Mouse (Mus musculus): ENCODE data around the gene Aim2. TPM values are rescaled to one million over a fixed set of nuclear protein-coding genes. Genes with fewer than 3 reads are reported as not detected.

Gene Aim2
- polyA plus RNA-seq, 1 experiment from 2014 or later, result 5.3 TPM

- WGBS, result 81% methylated on average over 5 of the region's 5 CpGs
- no peak overlapping the region for H3K9ac ChIP-seq (ENCODE audit: low read depth, low read length)
- no peak overlapping the region for H3K4me3 ChIP-seq (ENCODE audit: low read length)
- no peak for ATAC-seq
- H3K27ac ChIP-seq (ENCODE audit: low read length), result no peak overlapping the region
- H3K4me2 ChIP-seq (ENCODE audit: low read depth, low read length), result no peak overlapping the region
- H3K9me3 ChIP-seq (ENCODE audit: control insufficient read depth, low read length), result no peaks in the 10 kb centered on the region
- no peaks in the 10 kb centered on the region for H3K36me3 ChIP-seq (ENCODE audit: control insufficient read depth, insufficient read depth, low read length)
- H3K27me3 ChIP-seq (replicated peaks; ENCODE audit: control insufficient read depth, insufficient read depth, low read length), result no peaks in the 10 kb centered on the region
- H3K4me1 ChIP-seq (ENCODE audit: control insufficient read depth, insufficient read depth, low read length), result 0 out of 2 replicates have a peak, but pooled peaks cover 3% of the 10 kb centered on the region
Measured at GRCm38 (mm10) chr1:173404696-173405309, 54.1 kb downstream of the Aim2 start.

GRCm38 (mm10) chr1:173409066-173409465, 58.4 kb downstream of the Aim2 start:
- H3K4me2 ChIP-seq (ENCODE audit: low read depth, low read length), result no peak overlapping the region
- H3K9me3 ChIP-seq (ENCODE audit: control insufficient read depth, low read length), result no peaks in the 10 kb centered on the region
- H3K27ac ChIP-seq (ENCODE audit: low read length), result no peak overlapping the region
- 0 out of 2 replicates have a peak, but pooled peaks cover 3% of the 10 kb centered on the region for H3K4me1 ChIP-seq (ENCODE audit: control insufficient read depth, insufficient read depth, low read length)
- no peaks in the 10 kb centered on the region for H3K36me3 ChIP-seq (ENCODE audit: control insufficient read depth, insufficient read depth, low read length)
- no peak overlapping the region for H3K9ac ChIP-seq (ENCODE audit: low read depth, low read length)
- no peak overlapping the region for H3K4me3 ChIP-seq (ENCODE audit: low read length)
- ATAC-seq, result no peak
- no peaks in the 10 kb centered on the region for H3K27me3 ChIP-seq (replicated peaks; ENCODE audit: control insufficient read depth, insufficient read depth, low read length)

- WGBS, result 86% methylated on average over 4 of the region's 4 CpGs
- Histone ChIP-seq H3K27me3 (replicated peaks; ENCODE audit: control insufficient read depth, insufficient read depth, low read length) (no peaks in the 10 kb centered on the region), H3K4me1 (ENCODE audit: control insufficient read depth, insufficient read depth, low read length) (no peaks in the 10 kb centered on the region), H3K4me3 (ENCODE audit: low read length) (no peak overlapping the region), H3K36me3 (ENCODE audit: control insufficient read depth, insufficient read depth, low read length) (no peaks in the 10 kb centered on the region), H3K9me3 (ENCODE audit: control insufficient read depth, low read length) (no peaks in the 10 kb centered on the region), H3K9ac (ENCODE audit: low read depth, low read length) (no peak overlapping the region), H3K27ac (ENCODE audit: low read length) (no peak overlapping the region), H3K4me2 (ENCODE audit: low read depth, low read length) (no peak overlapping the region)
- ATAC-seq, result no peak
Measured at GRCm38 (mm10) chr1:173411863-173412262, 61.2 kb downstream of the Aim2 start.

- Histone ChIP-seq H3K9me3 (ENCODE audit: control insufficient read depth, low read length) (no peaks in the 10 kb centered on the region), H3K36me3 (ENCODE audit: control insufficient read depth, insufficient read depth, low read length) (no peaks in the 10 kb centered on the region), H3K9ac (ENCODE audit: low read depth, low read length) (no peak overlapping the region), H3K4me2 (ENCODE audit: low read depth, low read length) (no peak overlapping the region), H3K27me3 (replicated peaks; ENCODE audit: control insufficient read depth, insufficient read depth, low read length) (no peaks in the 10 kb centered on the region), H3K4me1 (ENCODE audit: control insufficient read depth, insufficient read depth, low read length) (no peaks in the 10 kb centered on the region; the same call in 1 of the 2 replicates), H3K4me3 (ENCODE audit: low read length) (no peak overlapping the region), H3K27ac (ENCODE audit: low read length) (no peak overlapping the region)
- no peak for ATAC-seq
- WGBS, result 63% methylated on average over 3 of the region's 3 CpGs
Measured at GRCm38 (mm10) chr1:173414631-173415030, 64.0 kb downstream of the Aim2 start.

GRCm38 (mm10) chr1:173418516-173418915, 67.8 kb downstream of the Aim2 start:
- WGBS, result 78% methylated on average over 3 of the region's 3 CpGs
- Histone ChIP-seq H3K36me3 (ENCODE audit: control insufficient read depth, insufficient read depth, low read length) (no peaks in the 10 kb centered on the region), H3K9ac (ENCODE audit: low read depth, low read length) (no peak overlapping the region), H3K27ac (ENCODE audit: low read length) (peak overlapping the region; percentile 51; the same call in 1 of the 2 replicates), H3K27me3 (replicated peaks; ENCODE audit: control insufficient read depth, insufficient read depth, low read length) (no peaks in the 10 kb centered on the region), H3K9me3 (ENCODE audit: control insufficient read depth, low read length) (no peaks in the 10 kb centered on the region), H3K4me2 (ENCODE audit: low read depth, low read length) (0 out of 2 replicates have a peak overlapping the region, but pooled peaks have one; percentile 3), H3K4me1 (ENCODE audit: control insufficient read depth, insufficient read depth, low read length) (no peaks in the 10 kb centered on the region; the same call in 1 of the 2 replicates), H3K4me3 (ENCODE audit: low read length) (no peak overlapping the region)
- ATAC-seq, result peak; percentile 75

- Histone ChIP-seq H3K36me3 (ENCODE audit: control insufficient read depth, insufficient read depth, low read length) (no peaks in the 10 kb centered on the region), H3K4me2 (ENCODE audit: low read depth, low read length) (no peak overlapping the region), H3K27ac (ENCODE audit: low read length) (peak overlapping the region; percentile 51), H3K9ac (ENCODE audit: low read depth, low read length) (no peak overlapping the region), H3K9me3 (ENCODE audit: control insufficient read depth, low read length) (no peaks in the 10 kb centered on the region), H3K27me3 (replicated peaks; ENCODE audit: control insufficient read depth, insufficient read depth, low read length) (no peaks in the 10 kb centered on the region), H3K4me1 (ENCODE audit: control insufficient read depth, insufficient read depth, low read length) (no peaks in the 10 kb centered on the region; the same call in 1 of the 2 replicates), H3K4me3 (ENCODE audit: low read length) (no peak overlapping the region)
- ATAC-seq, result peak; percentile 98
- 85% methylated on average over 1 of the region's 1 CpGs for WGBS
Measured at GRCm38 (mm10) chr1:173418936-173419621, 68.4 kb downstream of the Aim2 start.

- Histone ChIP-seq H3K4me2 (ENCODE audit: low read depth, low read length) (no peak overlapping the region), H3K9ac (ENCODE audit: low read depth, low read length) (no peak overlapping the region), H3K27me3 (replicated peaks; ENCODE audit: control insufficient read depth, insufficient read depth, low read length) (no peaks in the 10 kb centered on the region), H3K9me3 (ENCODE audit: control insufficient read depth, low read length) (no peaks in the 10 kb centered on the region), H3K4me1 (ENCODE audit: control insufficient read depth, insufficient read depth, low read length) (no peaks in the 10 kb centered on the region; the same call in 1 of the 2 replicates), H3K4me3 (ENCODE audit: low read length) (no peak overlapping the region), H3K36me3 (ENCODE audit: control insufficient read depth, insufficient read depth, low read length) (no peaks in the 10 kb centered on the region), H3K27ac (ENCODE audit: low read length) (no peak overlapping the region)
- WGBS, result 80% methylated on average over 6 of the region's 6 CpGs
- no peak for ATAC-seq
Measured at GRCm38 (mm10) chr1:173420374-173420773, 69.7 kb downstream of the Aim2 start.

- H3K9me3 ChIP-seq (ENCODE audit: control insufficient read depth, low read length), result no peaks in the 10 kb centered on the region
- ATAC-seq, result no peak
- no peaks in the 10 kb centered on the region for H3K36me3 ChIP-seq (ENCODE audit: control insufficient read depth, insufficient read depth, low read length)
- H3K4me1 ChIP-seq (ENCODE audit: control insufficient read depth, insufficient read depth, low read length), result no peaks in the 10 kb centered on the region
- no peak overlapping the region for H3K27ac ChIP-seq (ENCODE audit: low read length)
- H3K27me3 ChIP-seq (replicated peaks; ENCODE audit: control insufficient read depth, insufficient read depth, low read length), result no peaks in the 10 kb centered on the region
- H3K4me2 ChIP-seq (ENCODE audit: low read depth, low read length), result no peak overlapping the region
- H3K9ac ChIP-seq (ENCODE audit: low read depth, low read length), result no peak overlapping the region
- WGBS, result 71% methylated on average over 2 of the region's 2 CpGs
- H3K4me3 ChIP-seq (ENCODE audit: low read length), result no peak overlapping the region
Measured at GRCm38 (mm10) chr1:173426345-173426744, 75.7 kb downstream of the Aim2 start.

- WGBS, result 80% methylated on average over 8 of the region's 8 CpGs
- Histone ChIP-seq H3K4me2 (ENCODE audit: low read depth, low read length) (no peak overlapping the region), H3K4me3 (ENCODE audit: low read length) (no peak overlapping the region), H3K4me1 (ENCODE audit: control insufficient read depth, insufficient read depth, low read length) (no peaks in the 10 kb centered on the region), H3K27ac (ENCODE audit: low read length) (no peak overlapping the region), H3K36me3 (ENCODE audit: control insufficient read depth, insufficient read depth, low read length) (no peaks in the 10 kb centered on the region), H3K9ac (ENCODE audit: low read depth, low read length) (no peak overlapping the region), H3K9me3 (ENCODE audit: control insufficient read depth, low read length) (no peaks in the 10 kb centered on the region), H3K27me3 (replicated peaks; ENCODE audit: control insufficient read depth, insufficient read depth, low read length) (no peaks in the 10 kb centered on the region)
- no peak for ATAC-seq
Measured at GRCm38 (mm10) chr1:173427385-173427784, 76.7 kb downstream of the Aim2 start.

All from intestine, embryonic 16.5 days (tissue).